Mouse (Mus musculus) NIH3T3 (cell line): ENCODE measurements around the gene Gm17428.
"Not testable (repeated sequence)": the region's sequence is repeated elsewhere in the genome, so short reads cannot be mapped to it uniquely, and the experiment has no call there.

Source experiments
- DNase-seq: peaks from one replicate; pipeline ENCODE4 v3.0.0-alpha.2; 2012; ENCODE audit warnings: low read depth

The Gm17428 gene

DNA sequence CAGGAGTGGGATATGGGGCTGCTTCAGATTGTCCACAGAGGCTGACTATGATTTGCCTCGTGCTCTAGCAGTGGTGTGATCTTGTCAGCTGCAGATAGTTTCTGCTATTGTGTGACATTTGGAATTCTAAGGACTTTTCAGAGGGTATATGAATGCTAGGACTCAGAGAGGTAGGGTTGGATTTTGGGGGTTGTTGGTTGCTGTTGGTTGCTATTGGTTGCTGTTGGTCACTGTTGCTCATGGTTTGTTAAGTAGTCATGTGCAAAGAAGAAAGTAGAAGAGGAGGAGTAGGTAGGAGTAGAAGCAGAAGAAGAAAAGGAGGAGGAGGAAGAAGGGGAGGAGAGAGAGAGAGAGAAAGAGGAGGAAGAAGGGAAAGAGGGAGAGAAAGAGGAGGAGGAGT, at the start of gene Gm17428:
Gene Gm17428, plus strand, starts transcription at position 301 of the 400 bp plus-strand sequence.
- DNase-seq = no peak

DNA sequence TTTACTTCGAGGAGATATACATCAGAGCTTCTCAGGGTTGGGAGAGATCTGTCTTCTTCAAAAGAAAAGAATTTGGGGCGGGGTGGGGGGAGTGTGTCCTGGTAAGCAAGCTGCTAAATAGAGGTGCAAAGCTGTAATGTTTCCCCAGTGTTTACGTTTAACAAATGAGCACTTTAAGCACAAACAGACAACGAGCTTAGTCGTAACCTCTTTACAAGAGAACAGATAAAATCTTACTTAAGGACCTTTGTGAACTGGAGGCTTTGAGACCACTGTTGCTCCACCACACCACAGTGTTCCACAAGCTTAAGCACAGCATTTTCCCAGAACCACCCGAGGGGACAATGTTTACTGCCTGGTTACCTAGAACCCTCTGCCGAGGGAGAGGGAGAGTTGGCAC, 49.4 kb upstream of the Gm17428 start:
- DNase-seq = no peak

DNA sequence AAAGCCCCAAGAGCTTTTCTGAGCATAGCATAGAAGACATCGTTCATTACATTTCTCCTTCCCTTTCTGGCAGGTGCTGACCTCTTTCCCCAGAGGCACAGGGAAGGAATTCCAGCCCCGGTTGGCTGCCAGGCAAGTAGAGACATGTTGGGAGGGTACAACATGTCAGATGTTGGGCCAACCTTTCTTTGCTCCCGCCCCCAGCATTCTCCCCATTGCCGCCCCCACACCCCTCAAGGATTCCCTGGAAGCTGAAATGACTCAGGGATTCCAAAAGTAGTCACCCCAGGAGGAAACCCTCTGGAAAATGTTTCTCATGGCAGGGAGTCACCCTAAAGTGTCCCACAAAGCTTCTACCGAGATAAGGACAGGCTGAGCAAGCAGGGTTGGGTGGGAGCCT, 46.9 kb upstream of the Gm17428 start:
- peak; percentile 11 for DNase-seq

DNA sequence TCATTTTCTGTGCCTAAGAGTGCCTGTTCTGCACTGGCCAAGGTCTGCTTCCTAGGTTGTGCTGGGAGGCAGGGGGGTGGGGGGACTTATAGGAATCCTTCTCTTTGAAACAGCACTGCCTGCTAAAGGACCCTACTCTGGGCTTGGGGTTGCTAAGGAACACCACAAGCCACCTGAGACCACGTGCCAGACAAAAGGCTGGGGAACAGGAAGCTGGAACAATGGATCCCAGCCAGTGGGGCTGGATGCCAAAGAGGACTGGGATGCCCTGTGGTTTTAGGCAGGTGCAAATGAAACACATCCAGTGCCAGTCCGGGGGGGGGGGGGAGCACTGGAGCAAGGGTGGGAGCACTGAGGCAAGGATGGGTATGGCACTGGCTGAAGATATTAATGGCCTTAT, 46.3 kb upstream of the Gm17428 start:
- DNase-seq = no peak

DNA sequence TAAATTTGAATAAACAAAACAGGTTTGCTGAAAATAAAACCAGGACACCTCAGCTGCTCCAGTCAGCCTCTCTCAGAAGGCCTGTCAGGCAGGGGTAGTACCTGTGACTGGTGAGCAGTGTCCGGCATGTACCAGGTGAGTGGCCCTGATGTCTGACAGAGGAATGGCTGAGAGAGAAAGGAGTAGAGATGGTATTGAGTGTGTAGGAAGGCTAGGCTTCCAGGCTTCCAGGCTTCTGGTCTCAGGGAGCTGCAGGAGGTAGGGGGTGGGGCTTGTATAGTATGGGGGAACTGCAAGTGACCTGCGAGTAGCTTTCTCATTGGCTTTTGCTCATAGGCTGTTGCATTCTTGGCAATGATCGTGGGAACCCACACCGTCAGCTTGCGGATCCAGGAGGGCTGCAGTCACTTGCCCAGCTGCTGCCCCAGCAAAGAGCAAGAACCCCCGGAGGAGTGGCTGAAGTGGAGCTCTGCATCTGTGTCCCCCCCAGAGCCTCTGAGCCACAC, 44.0 kb upstream of the Gm17428 start, which contains the start of gene Il25:
Gene Il25, plus strand, starts transcription at position 51 of the 506 bp plus-strand sequence.
- no peak for DNase-seq

DNA sequence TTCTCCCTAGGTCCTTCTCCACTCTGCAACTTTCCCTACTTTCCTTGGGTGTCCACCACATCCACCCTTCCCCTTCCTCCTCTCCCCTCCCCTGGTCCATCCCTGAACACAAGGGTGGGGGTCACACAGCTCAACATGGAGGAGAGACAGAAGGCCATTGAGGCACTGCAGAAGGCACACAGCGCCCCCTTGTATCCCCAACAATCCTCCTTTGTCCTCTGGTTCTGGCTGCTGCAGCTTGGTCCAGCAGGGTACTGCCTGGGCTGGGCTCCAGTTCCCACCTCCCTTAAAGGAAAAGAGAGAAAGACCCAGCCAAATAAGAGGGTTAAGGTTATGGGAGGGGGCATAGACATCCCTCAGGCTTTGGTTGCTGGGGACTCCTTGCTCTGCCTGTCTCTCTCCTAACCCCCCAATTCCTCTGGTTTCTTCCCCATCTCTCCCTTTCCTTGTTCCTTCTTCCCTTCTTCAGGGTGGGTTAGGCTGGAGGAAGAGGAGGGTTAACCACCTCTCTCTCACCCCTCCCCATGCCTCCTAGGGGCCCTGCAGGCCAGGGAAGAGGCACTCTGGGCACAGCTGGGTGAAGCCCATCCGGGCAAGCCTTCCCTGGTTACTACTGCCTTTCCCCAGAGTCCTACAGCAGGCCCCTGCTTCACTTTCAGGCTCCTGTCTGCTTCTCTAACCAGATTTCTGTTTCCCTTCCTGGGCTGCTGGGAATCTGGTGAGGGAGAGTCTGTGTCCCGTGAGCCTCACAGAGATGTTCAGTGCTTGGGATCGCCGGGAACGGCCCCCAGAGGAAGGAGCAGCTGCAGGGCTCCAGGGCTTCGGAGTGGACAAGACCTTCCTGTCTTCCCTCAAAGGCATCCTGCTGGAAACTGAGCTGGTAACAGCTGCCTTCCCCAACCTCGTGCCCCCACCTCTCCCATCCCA, 40.6 kb upstream of the Gm17428 start, which contains the start of gene Cmtm5:
Gene Cmtm5, plus strand, starts transcription at position 358 of the 927 bp plus-strand sequence.
- no peak for DNase-seq

DNA sequence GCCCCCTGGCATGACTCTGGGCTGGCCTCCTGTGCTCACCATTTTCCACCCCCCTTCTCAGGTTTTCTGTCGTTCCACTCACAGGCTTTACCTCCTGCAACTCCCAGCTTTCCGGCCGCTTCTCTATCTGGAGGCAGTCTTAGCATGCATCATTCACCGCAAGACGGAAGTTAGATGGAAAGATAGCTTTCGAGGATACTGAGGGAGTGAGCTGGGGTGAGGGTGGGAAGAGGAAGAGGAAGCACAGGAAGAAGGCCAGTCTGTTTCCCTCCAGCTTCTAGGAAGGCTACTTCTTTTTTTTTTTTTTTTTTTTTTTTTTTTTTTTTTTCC, 39.9 kb upstream of the Gm17428 start:
- DNase-seq = no peak

DNA sequence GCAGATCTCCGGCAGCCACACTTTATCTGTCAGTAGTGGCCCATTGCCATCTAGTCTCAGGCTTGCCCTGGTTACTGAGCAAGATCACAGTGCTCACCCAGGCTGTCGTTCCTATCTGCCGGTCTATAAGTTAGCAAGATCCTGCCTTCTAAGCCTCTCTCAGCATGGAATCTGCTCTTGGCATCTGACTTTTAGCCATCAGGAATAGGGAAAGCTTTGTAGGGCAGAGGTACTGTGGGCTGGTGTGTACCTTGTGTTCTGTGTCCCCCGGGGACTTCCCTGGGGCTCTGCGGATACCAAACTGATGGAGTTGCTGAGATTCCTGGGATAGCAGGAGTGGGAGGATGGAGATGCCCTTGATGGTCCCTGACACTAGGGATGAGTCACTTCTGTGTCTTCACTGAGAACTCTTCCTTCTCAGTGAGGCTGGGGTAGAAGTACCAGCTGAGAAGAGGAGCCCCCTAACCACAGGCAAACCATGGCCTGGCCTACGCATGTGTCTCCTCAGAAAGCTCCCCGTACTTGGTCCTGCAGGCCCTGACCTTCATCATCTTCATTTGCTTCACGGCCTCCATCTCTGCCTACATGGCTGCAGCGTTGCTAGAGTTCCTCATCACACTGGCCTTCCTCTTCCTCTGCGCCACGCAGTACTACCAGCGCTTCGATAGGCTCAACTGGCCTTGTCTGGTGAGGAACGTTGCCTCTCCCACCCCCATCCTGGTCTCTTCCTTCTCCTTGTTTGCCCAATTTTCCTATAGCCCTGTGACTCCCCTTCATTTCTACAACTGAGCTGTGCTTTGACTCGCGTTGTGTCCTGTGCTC, 39.2 kb upstream of the Gm17428 start:
- DNase-seq = no peak

DNA sequence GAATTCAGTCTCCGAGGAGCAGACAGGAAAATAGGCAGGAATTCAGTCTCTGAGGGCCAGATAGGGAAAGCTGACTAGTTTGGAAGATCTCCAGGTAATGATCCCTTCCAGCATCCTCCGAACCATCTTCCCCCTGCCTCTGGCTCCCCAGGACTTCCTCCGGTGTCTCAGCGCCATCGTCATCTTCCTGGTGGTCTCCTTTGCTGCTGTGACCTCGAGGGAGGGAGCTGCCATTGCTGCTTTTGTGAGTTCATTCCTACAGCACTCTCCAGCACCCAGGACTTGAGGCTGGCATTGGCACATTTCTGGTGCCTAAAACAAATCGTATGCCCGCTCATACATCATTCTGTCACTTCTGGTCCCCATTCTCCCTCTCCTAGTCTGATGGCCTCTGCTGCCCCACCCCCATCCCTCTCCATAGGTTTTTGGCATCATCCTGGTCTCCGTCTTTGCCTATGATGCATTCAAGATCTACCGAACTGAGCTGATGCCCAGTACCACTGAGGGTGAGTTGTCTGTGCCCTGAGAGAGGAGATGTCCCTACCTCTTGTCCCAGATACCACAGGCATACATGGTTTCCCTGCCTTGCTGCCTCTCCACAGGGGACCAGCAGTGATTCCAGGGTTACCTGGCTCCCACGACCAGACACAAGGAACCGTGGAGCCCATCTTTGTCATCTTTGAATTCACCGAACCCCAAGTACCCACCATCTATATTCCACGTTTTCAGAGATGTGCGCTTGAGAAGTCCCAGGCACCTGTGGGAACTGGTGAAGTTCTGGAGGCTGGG, 38.1 kb upstream of the Gm17428 start:
- no peak for DNase-seq

DNA sequence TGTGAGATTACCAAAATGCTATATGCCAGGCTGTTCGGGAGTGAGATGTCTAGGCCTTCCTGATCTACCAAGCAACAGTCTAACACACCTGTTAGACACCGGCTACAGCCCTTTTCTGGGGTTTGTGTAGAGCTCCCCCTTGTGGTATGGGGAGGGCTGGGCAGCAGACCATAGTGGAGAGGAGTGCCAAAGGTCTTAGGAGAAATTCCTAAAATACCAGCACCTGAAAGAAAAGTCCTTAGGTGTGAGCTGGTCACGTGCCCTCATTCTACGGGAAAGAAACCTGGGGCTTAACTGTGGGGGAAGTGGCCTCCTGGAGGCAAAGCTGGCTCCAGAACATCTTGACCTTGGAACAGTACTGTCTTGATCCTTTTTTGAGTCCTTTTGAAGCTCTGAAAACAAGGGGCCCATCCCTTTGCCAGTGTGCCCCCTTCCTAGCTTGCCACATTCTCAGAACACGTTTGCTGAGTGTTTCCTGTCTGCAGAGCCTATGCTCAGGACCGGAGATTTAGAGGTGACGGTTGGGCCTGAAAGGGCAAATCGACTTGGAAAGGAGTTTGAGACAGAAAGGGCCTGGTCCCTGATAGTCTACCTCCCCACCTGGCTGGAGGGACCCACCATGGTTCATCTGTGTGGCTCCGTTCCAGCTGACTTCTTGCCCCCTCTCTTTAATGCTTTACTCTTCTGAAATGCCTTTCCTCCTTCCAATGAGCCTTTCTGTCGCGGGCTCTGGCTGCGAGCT, 37.1 kb upstream of the Gm17428 start:
- DNase-seq = peak; percentile 76

DNA sequence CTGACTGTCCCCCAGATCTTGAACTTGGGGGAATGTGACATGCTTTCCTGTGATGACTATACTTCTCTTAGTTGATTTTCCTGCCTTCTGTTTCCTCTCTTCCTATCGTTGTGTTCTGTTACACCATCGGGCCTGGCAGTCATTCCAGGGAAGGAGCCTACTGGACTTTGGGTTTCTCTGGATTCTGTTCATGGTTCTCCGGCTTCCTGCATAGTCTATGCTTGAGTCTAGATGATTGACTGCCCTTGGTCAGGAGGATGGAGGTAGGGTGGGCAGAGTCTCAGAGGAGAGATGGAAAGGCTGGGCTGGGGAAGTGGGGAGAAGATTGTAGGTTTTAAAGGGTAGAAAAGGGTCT, 36.6 kb upstream of the Gm17428 start:
- no peak for DNase-seq

DNA sequence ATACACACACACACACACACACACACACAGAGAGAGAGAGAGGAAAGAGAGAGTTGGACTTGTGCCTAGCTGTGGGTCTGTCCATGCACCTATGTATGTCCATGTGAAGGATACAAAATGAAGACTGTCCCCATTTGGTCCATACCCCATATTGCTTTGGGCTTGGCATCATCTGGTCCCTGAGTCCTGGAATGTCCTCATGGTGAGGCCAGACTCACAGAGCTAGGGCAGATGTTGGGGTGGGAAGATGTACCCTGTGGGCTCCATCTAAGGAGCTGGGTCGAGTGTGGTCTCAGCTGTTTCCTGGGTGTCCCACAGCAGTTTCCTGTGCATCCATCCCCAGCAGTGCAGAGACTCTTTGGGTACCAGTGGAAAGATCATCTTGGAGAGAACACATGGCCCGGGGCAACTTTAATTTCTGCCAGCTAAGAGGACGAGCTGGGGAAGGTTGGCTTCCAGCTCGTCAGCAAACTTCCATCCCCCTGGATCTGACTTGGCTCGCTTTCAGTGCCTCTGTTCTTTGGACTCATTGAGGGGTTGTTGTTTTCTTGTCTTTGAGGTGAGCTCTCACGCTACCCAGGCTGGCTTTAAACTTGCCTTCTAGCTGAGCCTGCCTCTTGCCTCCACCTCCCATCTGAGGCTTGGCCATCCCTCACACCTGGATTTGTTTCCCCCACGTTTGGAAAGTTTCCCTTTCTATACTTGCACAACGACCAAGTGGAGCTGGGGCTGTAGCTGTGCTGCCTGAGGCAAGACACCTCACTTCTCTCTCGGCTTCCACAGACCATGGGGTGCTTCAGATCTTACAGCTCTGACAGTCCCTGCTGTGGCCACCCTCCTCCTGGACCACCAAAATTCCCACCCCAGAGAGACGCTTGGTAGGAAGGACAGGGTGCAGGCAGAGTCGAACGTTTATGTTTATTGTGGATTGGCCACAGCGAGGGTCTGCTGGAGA, 35.4 kb upstream of the Gm17428 start:
- DNase-seq = no peak

DNA sequence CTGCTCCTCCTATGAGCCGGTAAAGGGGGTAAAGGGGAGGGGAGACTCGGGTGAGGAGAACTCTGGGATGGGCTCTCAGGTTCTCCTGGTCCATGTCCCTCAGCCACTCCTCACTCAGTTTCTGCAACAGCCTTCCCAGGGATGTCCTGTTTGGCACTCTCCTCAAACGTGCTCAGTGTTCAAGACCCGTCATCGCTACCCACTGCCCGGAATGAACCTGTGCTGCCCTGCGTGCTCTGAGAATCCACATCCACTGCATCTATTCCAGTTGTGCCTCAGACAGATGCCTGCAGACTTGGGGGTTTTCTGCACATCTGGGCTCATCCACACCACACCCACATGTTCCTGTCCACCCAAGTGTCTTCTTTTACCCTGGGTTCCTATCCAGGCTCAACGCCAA, 34.3 kb upstream of the Gm17428 start:
- DNase-seq = no peak

DNA sequence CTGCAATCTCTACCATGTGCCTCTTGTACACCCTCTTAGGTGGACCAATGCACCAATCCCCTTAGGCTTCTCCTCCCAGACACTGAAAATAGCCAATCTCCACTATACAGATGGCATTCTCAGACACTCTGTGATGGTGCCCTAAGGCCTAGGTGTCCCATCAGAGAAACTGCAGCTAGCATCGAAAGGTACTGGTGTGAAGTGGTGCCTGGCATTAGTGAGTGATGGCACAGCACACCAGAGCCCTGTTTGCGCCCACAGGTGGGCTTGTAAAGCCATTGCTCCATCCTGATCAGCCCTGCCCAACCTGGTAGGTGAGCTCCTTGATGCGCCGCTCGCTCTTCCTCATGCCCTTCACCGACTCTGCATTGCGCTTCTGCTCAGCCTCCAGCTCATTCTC, 32.8 kb upstream of the Gm17428 start:
- DNase-seq = no peak

DNA sequence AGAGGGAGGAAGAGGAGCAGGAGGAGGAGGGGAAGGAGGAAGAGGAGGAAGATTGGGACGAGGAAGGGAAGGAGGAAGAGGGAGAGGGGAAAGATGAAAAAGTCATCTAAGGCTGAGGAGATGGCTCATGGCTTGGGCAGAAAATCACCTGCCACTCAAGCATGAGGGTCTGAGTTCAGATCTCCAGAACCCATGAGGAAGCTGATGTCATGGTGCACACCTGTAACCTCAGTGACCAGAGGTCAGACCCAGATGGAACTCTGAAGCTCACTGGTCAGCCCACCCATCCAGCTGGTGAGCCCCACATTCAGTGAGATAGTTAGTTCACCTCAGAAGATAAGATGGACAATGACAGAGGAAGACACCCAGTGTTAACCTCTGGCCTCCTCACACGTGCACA, 31.8 kb upstream of the Gm17428 start:
- no peak for DNase-seq

DNA sequence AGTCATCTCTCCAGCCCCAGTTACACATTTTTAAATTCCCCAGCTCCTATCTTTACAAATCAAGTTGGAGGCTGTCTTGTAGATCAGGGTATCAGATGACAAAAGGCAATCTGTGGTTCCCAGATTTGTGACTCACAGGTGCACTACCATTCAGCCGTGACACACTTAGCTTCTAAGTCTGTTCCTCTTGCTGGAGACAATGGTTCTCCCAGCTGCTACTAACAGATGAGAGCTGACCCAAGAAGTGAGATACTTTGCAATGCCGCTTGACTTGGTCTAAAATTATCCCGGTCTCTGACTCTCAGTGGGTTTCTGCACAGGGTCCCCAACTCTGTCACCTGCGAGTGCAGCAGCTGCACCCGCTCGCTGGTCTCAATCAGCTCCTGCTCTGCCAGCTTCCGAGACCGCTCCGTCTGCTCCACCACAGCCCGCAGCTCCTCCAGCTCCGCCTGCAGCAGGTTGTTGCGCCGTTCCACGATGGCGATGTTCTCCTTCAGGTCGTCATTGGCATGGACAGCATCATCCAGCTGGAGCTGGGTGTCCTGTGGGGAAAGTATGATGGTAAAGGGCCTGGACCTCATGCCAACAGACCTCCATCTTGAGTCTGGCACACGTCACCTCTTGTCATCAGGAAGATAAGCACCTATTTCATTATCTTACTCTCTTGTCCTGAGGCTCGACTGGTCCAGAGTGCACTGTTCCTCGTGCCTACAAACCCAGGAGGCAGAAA, 30.6 kb upstream of the Gm17428 start:
- DNase-seq = no peak

DNA sequence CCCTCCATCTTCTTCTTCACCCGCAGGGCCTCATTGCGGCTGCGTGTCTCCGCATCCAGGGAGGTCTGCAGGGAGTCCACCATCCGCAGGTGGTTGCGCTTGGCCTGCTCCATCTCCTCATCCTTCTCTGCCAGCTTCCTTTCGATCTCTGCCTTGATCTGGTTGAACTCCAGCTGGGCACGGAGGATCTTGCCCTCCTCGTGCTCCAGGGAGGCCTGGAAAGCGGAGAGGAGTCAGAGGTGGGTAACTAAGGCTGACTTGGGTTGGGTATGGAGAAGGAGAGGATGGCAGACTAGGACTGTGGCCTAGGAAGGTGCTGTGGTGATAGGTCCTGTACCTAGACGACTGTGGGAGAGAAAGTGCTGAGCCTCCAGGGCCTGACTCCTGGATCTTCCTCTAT, 29.7 kb upstream of the Gm17428 start:
- not testable (repeated sequence) for DNase-seq

DNA sequence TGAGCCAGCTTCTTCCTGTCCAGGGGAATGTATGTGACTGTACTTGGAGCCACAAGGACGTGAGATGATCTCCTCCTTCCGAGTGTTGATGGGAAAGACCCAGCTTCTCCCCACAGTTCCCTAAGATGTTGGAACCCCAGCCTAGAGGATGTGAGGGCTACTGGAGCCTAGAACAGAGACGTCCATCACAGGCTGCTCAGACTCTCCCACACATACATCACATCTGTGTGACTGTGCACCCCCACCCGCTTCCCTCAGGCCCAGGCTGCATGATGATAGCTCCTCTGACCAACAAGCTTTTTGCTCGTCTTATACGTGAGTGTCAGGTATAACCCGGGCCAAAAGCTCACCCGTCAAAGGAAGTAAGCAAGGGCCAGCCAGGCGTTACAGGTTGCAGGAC, 28.0 kb upstream of the Gm17428 start:
- no peak for DNase-seq

DNA sequence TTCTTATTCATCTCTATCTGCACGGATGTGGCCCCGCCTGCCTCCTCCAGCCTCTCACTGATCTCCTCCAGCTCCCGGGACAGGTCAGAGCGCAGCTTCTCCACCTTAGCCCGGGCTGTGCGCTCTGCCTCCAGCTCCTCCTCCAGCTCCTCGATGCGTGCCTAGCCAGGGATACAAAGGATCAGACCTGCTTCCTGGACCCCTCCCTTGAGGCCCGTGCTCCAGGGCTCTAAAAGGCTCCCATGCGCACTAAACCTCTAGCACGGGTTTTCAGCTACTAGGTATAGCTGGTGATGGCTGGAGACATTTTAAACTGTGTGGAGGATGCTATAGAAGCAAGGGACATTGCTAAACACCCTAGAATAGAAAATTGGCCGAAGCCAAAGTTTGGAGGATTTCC, 26.2 kb upstream of the Gm17428 start:
- no peak for DNase-seq

DNA sequence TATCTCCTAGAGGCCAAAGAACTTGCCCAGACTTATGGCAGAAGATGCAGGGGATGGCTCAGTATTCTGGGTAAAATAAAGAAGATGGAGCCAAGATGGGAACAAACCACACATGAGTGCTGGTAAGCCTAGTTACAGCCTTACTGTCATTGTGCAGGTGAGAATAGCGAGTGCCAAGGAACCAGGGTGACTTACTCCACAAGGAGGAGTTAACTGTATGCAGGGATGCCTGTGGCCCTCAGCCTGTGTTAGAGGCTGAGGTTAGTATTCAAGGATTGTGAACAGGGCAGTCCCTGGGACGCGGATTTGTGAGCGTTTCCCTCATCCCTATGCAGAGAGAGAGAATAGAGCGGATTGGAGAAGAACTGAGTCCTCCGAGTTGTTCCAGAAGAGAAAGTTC, 25.1 kb upstream of the Gm17428 start:
- DNase-seq = no peak
